Mouse (Mus musculus): ENCODE data around the gene Cacng8. TPM values are rescaled to one million over a fixed set of nuclear protein-coding genes. Genes with fewer than 3 reads are reported as not detected.

The Cacng8 gene
- total RNA-seq, 2 experiments from 2014 or later, result 161 to 164 TPM

- intact Hi-C loops (cut with DNase I), result no loop called here
- DNase-seq (ENCODE audit: extremely low spot score in 1 of 2, low spot score in 2 of 2), result no peak
These were observed 66.8 kb downstream of the Cacng8 start for GRCm38 (mm10) chr7:3457111-3457840.

- DNase-seq (ENCODE audit: extremely low spot score in 1 of 2, low spot score in 2 of 2), result no peak
- intact Hi-C loops (cut with DNase I), result no loop called here
These were observed 67.3 kb downstream of the Cacng8 start for GRCm38 (mm10) chr7:3457841-3458217.

- intact Hi-C loops (cut with DNase I), result no loop called here
- peak in 1 of 2 experiments; percentile 31 for DNase-seq (ENCODE audit: extremely low spot score in 1 of 2, low spot score in 2 of 2)
These were observed 69.8 kb downstream of the Cacng8 start for GRCm38 (mm10) chr7:3460261-3460660.

- intact Hi-C loops (cut with DNase I), result no loop called here
- no peak for DNase-seq (ENCODE audit: extremely low spot score in 1 of 2, low spot score in 2 of 2)
These were observed 72.8 kb downstream of the Cacng8 start for GRCm38 (mm10) chr7:3463306-3463705.

Small RNA genes within 50 kb of the gene (microRNA-seq; reads per million reads assigned to microRNA genes)
- 294 reads per million, percentile 65 among the genes with 10 or more reads in this experiment for gene Gm23450

Other genes starting within 250 kb of the Cacng8 start
- gene AU018091, start 221.5 kb upstream of the Cacng8 start, total RNA-seq (2021), result not detected
- gene Nlrp12, start 140.9 kb upstream of the Cacng8 start, total RNA-seq (2021), result under 1 TPM; 0.08 to 0.19 TPM
- 10 to 100 TPM; 77.1 to 81.5 TPM for gene Myadm, start 101.6 kb upstream of the Cacng8 start, total RNA-seq (2021)
- 100 to 1,000 TPM; 323 to 329 TPM for gene Prkcg, start 101.5 kb upstream of the Cacng8 start, total RNA-seq (2021)
- gene Cacng7, start 57.7 kb upstream of the Cacng8 start, total RNA-seq (2021), result 100 to 1,000 TPM; 144 to 148 TPM
- gene Cacng6, start 33.5 kb downstream of the Cacng8 start, total RNA-seq (2021), result 1 to 10 TPM; 2.1 to 3.0 TPM
- not detected for gene Tarm1, start 111.9 kb downstream of the Cacng8 start, total RNA-seq (2021)
- 1 to 10 TPM; 1.4 to 1.7 TPM for gene Oscar, start 225.5 kb downstream of the Cacng8 start, total RNA-seq (2021)
- 100 to 1,000 TPM; 531 to 541 TPM for gene Ndufa3, start 226.7 kb downstream of the Cacng8 start, total RNA-seq (2021)
- gene Tfpt, start 239.2 kb downstream of the Cacng8 start, total RNA-seq (2021), result 10 to 100 TPM; 34.5 to 37.9 TPM
- 10 to 100 TPM; 54.8 to 63.6 TPM for gene Prpf31, start 239.3 kb downstream of the Cacng8 start, total RNA-seq (2021)